ENCODE assay signal across 19 mouse cellular contexts in the genomic region with DNA sequence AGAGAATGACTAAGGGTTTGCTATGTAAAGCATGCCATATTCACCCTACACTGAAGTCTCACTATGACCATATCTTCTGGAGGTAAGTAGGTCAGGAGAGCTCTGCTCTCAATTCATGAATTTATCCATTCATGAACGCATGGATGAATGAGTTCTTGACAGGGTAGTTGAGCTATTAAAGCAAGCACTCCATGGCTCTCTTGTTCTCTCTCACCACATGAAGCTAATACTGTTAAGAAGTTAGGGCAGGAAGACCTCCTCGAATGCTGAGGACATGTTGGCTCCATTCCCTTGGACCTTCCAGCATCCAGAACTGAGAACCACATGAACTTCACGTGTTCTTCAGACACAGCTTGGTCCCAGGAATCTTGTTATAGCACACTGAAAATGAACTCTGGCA.
"Had no signal": no experiment of that assay in that cellular context is flagged by ENCODE, and none has a peak within 500 bp of the region (broad histone marks: within the 10 kb centered on the region; RNA-seq: fewer than 3 reads in every experiment).

No protein-coding gene starts in this region.

- H3K36me3 ChIP-seq: liver, embryonic 12.5 days; midbrain, embryonic 10.5 days; midbrain, embryonic 12.5 days; neural tube, embryonic 13.5 days; neural tube, embryonic 15.5 days had no signal

- H3K4me1 ChIP-seq: liver, embryonic 12.5 days; midbrain, embryonic 12.5 days; neural tube, embryonic 13.5 days; neural tube, embryonic 15.5 days had no signal

- H3K27me3 ChIP-seq: liver, embryonic 12.5 days; midbrain, embryonic 12.5 days; neural tube, embryonic 13.5 days; neural tube, embryonic 15.5 days had no signal

- H3K9ac ChIP-seq: liver, embryonic 12.5 days; liver, embryonic 14.5 days; midbrain, embryonic 12.5 days; neural tube, embryonic 13.5 days; neural tube, embryonic 15.5 days had no signal

- ATAC-seq: liver, embryonic 12.5 days; midbrain, embryonic 16.5 days had no signal

- DNase-seq: lung, adult 2 months; lung, postnatal 14 days; lung, postnatal 4 days; midbrain, embryonic 14.5 days; right cerebral cortex, adult 18-20 months; right cerebral cortex, postnatal 25 days; right cerebral cortex, postnatal 4 days; spleen, adult 18-20 months; thymus, adult 18-20 months; thymus, postnatal 14 days; thymus, postnatal 36 days had no signal

- H3K4me3 ChIP-seq: liver, embryonic 12.5 days; midbrain, embryonic 10.5 days; midbrain, embryonic 12.5 days; myocyte; neural tube, embryonic 13.5 days; neural tube, embryonic 15.5 days had no signal

- H3K4me2 ChIP-seq: liver, embryonic 12.5 days; midbrain, embryonic 12.5 days; neural tube, embryonic 13.5 days; neural tube, embryonic 15.5 days had no signal

- H3K9me3 ChIP-seq: liver, embryonic 12.5 days; midbrain, embryonic 10.5 days; midbrain, embryonic 12.5 days; neural tube, embryonic 13.5 days; neural tube, embryonic 15.5 days had no signal

- H3K27ac ChIP-seq: liver, embryonic 12.5 days; liver, embryonic 14.5 days; midbrain, embryonic 10.5 days; midbrain, embryonic 12.5 days; neural tube, embryonic 13.5 days; neural tube, embryonic 15.5 days had no signal
